Mouse (Mus musculus) heart, postnatal 25 days (tissue): Measurements from ENCODE around the gene 4933427D14Rik. TPM values are rescaled to one million over a fixed set of nuclear protein-coding genes. Genes with fewer than 3 reads are reported as not detected.

Experiments
- DNase-seq: peaks from one replicate; pipeline ENCODE4 v3.0.0; 2022; ENCODE audit warnings: low spot score
- intact Hi-C: fragments of 180-260 bp; cut with DNase I; formaldehyde crosslinking; loops from one replicate; pipeline ENCODE4 v1.15.1; 2025
- total RNA-seq, 2 experiments: library from RNA; stranded (reverse); gene quantifications; 2 replicates each; pipeline ENCODE4 v1.2.3; 2021

Gene 4933427D14Rik
- total RNA-seq: 1 to 10 TPM; 2.5 to 3.3 TPM

GRCm38 (mm10) chr11:72207204-72207833, at the start of gene 4933427D14Rik, which contains the start of gene Txndc17:
TSS of gene 4933427D14Rik (minus strand) at chr11:72207459.
TSS of gene Txndc17 (plus strand) at chr11:72207547.
- intact Hi-C loops: loop anchor here (5.0 kb wide), 1 partner anchor 155 kb away; no protein-coding TSS in a partner anchor
- DNase-seq: peak; percentile 78

- intact Hi-C loops: no loop called here
- no peak for DNase-seq
These were observed 49.2 kb upstream of the 4933427D14Rik start for GRCm38 (mm10) chr11:72256441-72256840.

- DNase-seq: no peak
- intact Hi-C loops: no loop called here
These were observed 48.4 kb upstream of the 4933427D14Rik start for GRCm38 (mm10) chr11:72255629-72256028.

GRCm38 (mm10) chr11:72245196-72245753, 38.0 kb upstream of the 4933427D14Rik start:
- intact Hi-C loops: no loop called here
- DNase-seq: no peak

GRCm38 (mm10) chr11:72240062-72240860, 33.0 kb upstream of the 4933427D14Rik start:
- DNase-seq: no peak
- intact Hi-C loops: no loop called here

- intact Hi-C loops: no loop called here
- no peak for DNase-seq
These were observed 26.8 kb upstream of the 4933427D14Rik start for GRCm38 (mm10) chr11:72234013-72234412.

- intact Hi-C loops: no loop called here
- no peak for DNase-seq
These were observed 25.7 kb upstream of the 4933427D14Rik start for GRCm38 (mm10) chr11:72232991-72233390.

- intact Hi-C loops: no loop called here
- DNase-seq: no peak
These were observed 24.8 kb upstream of the 4933427D14Rik start for GRCm38 (mm10) chr11:72232068-72232467.

- intact Hi-C loops: loop anchor here (5.0 to 10.0 kb wide), 3 partner anchors 94 to 566 kb away; partner anchors contain the start of genes Cyb5d2 and Zzef1
- no peak for DNase-seq
These were observed 21.3 kb upstream of the 4933427D14Rik start for GRCm38 (mm10) chr11:72228513-72228912.

- no peak for DNase-seq
- intact Hi-C loops: loop anchor here (5.0 to 10.0 kb wide), 3 partner anchors 95 to 568 kb away; partner anchors contain the start of genes Cyb5d2 and Zzef1
These were observed 19.6 kb upstream of the 4933427D14Rik start for GRCm38 (mm10) chr11:72226901-72227300.

- no peak for DNase-seq
- intact Hi-C loops: loop anchor here (5.0 to 10.0 kb wide), 3 partner anchors 96 to 569 kb away; partner anchors contain the start of genes Cyb5d2 and Zzef1
These were observed 18.9 kb upstream of the 4933427D14Rik start for GRCm38 (mm10) chr11:72226020-72226791.

- intact Hi-C loops: loop anchor here (5.0 to 10.0 kb wide), 5 partner anchors 97 to 570 kb away; partner anchors contain the start of genes Cyb5d2 and Zzef1
- no peak for DNase-seq
These were observed 17.6 kb upstream of the 4933427D14Rik start for GRCm38 (mm10) chr11:72224865-72225264.

- intact Hi-C loops: loop anchor here (5.0 to 10.0 kb wide), 3 partner anchors 204 to 571 kb away; partner anchors contain the start of genes Cyb5d2 and Zzef1
- DNase-seq: no peak
These were observed 16.2 kb upstream of the 4933427D14Rik start for GRCm38 (mm10) chr11:72223414-72223813.

GRCm38 (mm10) chr11:72221278-72221677, 14.0 kb upstream of the 4933427D14Rik start:
- DNase-seq: no peak
- intact Hi-C loops: loop anchor here (5.0 to 10.0 kb wide), 3 partner anchors 206 to 574 kb away; partner anchors contain the start of genes Cyb5d2 and Zzef1

- DNase-seq: no peak
- intact Hi-C loops: no loop called here
These were observed 9.9 kb upstream of the 4933427D14Rik start for GRCm38 (mm10) chr11:72217116-72217515.

GRCm38 (mm10) chr11:72215410-72215797, 8.1 kb upstream of the 4933427D14Rik start, which contains the start of gene Med31:
TSS of gene Med31 (minus strand) at chr11:72215592.
- peak; percentile 62 for DNase-seq
- intact Hi-C loops: no loop called here

- intact Hi-C loops: no loop called here
These were observed 7.5 kb upstream of the 4933427D14Rik start for GRCm38 (mm10) chr11:72214591-72215409.

GRCm38 (mm10) chr11:72207834-72208377, 647 bp upstream of the 4933427D14Rik start:
- no peak for DNase-seq
- intact Hi-C loops: loop anchor here (5.0 kb wide), 1 partner anchor 156 kb away; no protein-coding TSS in a partner anchor

More at GRCm38 (mm10) chr11:72214591-72215409, 7.5 kb upstream of the 4933427D14Rik start:
- peak; percentile 88 for DNase-seq
